Mouse (Mus musculus) hematopoietic stem cell, adult 5-6 weeks (primary cell): ENCODE measurements around the gene Iqgap2. TPM values are rescaled to one million over a fixed set of nuclear protein-coding genes. Genes with fewer than 3 reads are reported as not detected.

ENCODE experiments used
- ATAC-seq, 2 experiments: fragments of 125-278 bp in 1 of 2; replicated peaks in 1 of 2; 2 replicates each; pipeline ENCODE4 v1.8.0; 2016 to 2017; ENCODE audit warnings: inconsistent platforms in 2 of 2, mild to moderate bottlenecking in 2 of 2, moderate number of reproducible peaks in 2 of 2, low read depth in 1 of 2, moderate TSS enrichment in 1 of 2; ENCODE audit not compliant: low FRiP score in 2 of 2, poor library complexity in 2 of 2, severe bottlenecking in 2 of 2, insufficient read depth in 1 of 2, low TSS enrichment in 1 of 2
- total RNA-seq: library from RNA; stranded (forward); fragments of 172-1452, 232-1000 nt; gene quantifications from 2 replicates; pipeline ENCODE4 v1.2.3, GENCODE M21; 2017

The Iqgap2 gene
- total RNA-seq, 1 experiment from 2014 or later = 234 TPM

- ATAC-seq = no peak
Observed at GRCm38 (mm10) chr13:95712570-95713268, 179.0 kb downstream of the Iqgap2 start.

- no peak for ATAC-seq
Observed at GRCm38 (mm10) chr13:95712054-95712453, 179.7 kb downstream of the Iqgap2 start.

DNA sequence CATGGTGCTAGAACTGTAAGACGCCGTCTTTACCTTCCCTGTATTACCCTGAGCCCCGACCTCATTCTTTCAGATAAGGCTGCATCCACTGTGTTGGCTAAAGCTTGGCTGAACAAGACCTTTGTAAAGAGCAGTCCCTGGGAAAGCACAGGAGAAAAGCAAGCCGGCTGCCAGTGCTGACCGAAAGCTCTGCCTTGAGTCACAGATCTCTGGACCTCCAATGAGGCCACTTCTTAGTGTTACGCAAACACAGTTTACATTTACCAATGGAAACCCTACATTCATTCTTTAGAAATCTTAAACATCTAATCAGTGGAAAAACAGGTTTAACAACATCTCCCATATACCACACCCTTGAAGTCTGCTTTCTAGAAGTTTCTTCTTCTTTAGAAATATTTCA is 186.1 kb downstream of the Iqgap2 start:
- ATAC-seq = no peak

DNA sequence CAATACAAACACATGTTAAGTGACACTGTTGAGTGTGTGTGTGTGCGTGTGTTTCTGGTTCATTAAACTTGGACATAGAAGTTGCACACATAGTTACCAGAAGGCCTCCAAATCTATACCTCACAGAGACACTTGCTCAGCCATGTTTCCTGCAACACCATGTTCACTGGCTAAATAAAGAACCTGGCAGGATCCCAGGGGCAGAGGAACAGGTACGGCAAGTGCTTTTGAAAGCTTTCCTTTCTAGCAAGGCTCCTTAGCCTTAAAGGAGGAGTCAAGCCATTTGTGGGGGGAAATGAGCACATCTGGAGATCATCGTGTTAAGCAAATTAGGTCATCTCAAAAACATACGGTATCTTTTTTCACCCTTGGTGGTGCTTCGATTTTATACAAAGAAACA is 188.3 kb downstream of the Iqgap2 start:
- no peak for ATAC-seq

DNA sequence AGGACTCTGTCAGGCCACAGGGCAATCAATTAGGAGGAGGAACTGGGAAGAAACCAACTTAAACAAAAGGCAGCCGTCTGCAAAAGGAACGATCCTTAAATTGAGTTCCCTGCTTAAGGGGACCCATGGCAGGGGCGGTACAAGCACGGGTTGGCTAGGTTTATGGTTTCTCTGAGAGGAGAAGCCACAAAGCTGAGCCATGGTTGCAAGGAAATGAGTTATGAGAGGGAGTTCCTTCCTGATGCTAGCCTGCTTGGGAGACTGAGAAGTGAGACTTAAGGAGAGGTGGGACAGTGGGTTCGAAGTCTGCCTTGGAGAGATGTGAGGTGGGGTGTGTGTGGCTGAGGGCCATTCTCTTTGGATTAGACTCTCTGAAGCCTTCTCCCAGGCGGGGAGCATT is 193.8 kb downstream of the Iqgap2 start:
- ATAC-seq = peak; percentile 56 to 68

- ATAC-seq = peak; percentile 77 to 86
Observed at GRCm38 (mm10) chr13:95696654-95697163, 195.0 kb downstream of the Iqgap2 start, which contains the start of gene F2rl2. F2rl2 (plus strand) TSS chr13:95696853.

GRCm38 (mm10) chr13:95696120-95696653 is 195.5 kb downstream of the Iqgap2 start:
- no peak for ATAC-seq

- ATAC-seq = no peak
Observed at GRCm38 (mm10) chr13:95692201-95692600, 199.5 kb downstream of the Iqgap2 start.

GRCm38 (mm10) chr13:95688576-95688975 is 203.1 kb downstream of the Iqgap2 start:
- no peak for ATAC-seq

DNA sequence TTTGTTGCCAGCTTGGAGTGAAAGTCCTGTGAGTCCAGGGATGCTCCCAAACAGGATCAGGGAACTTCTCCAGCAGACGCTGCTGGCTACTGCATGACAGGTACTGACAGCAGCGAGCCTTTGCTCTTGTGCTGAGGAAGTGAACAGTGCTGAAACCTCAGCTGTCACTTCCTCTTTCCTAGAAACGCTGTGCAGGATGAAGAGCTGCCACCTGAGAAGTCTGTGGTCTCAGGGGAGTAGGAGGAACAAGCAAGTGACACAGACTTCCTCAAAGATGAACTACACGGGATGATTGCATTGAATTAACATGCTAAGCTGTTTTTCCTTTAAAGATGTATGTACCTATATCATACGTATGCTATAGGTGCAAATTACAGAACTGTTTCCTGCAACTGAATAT is 206.0 kb downstream of the Iqgap2 start:
- peak; percentile 92 to 97 for ATAC-seq

DNA sequence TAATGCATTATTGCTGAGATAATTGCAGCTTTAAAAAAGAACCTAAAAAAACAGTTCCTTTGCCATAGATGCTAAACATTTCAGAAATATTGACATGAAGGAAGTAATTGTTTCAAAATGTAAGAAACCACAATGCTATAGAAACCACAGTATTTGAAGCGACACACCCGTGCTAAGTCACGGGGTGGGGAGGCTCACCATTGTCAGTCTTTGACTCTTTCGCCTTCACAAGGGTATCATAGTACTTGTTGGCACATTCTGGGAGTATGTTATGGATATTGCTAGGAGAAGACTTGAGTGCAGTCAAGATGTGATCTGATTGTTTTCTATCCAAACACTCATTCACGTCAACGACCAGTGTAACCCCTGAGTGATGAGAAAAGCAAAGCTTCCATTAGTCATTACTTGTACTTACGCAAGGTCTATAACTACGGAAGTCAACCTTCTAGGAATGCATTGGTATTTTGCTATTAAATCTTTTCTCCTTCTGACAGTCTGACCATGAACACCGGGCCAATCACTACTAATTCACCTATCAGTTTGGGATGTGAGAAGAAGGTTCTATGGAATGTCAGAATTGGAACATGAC is 207.0 kb downstream of the Iqgap2 start:
- ATAC-seq = no peak; a peak in 1 of 4 replicates

DNA sequence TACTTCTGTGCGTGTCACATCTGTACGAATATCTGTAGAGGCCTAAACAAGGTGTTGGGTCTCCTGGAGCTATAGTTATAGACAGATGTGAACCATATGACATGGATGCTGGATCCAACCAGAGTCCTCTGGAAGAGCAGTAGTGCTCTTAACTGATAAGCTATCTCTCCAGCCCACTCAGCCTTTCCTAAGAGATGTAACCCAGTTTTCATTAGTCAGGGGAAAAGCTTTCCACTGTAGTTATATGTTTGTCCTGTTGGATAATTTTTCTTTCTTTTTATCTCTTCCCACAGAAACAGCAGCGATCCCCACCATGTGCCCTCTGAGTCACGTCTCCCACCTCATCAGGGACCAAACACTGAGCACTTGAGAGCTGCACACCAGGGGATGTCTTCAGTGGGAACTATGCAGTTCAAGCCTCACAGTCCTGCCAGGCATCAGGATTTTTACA is 212.2 kb downstream of the Iqgap2 start:
- no peak for ATAC-seq

- ATAC-seq = no peak
Observed at GRCm38 (mm10) chr13:95679078-95679477, 212.6 kb downstream of the Iqgap2 start.

GRCm38 (mm10) chr13:95672372-95672771 is 219.3 kb downstream of the Iqgap2 start:
- ATAC-seq = no peak

- peak; percentile 49 to 71; a peak in 2 of 4 replicates for ATAC-seq
Observed at GRCm38 (mm10) chr13:95671108-95671897, 220.4 kb downstream of the Iqgap2 start.

DNA sequence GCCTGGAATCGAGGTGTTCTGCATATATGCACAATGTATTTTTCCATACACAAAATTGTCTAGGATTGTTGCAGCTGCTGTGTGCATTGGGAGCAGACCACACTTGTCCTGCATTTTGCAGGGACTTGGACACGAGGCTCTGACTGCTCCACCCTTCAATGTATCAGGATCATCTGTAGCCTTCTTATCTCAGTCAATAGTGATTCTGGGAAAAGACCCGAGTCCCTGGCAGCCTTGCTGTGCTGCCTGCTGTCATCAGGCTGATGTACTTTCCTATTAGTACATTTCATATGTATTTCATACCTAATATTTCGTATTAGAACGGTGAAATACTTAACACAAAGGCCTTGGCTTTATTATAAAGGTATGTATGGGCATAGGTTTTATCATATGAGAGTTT is 221.2 kb downstream of the Iqgap2 start:
- ATAC-seq = no peak

GRCm38 (mm10) chr13:95667260-95667659 is 224.5 kb downstream of the Iqgap2 start:
- ATAC-seq = no peak
